Mouse (Mus musculus): Measurements from ENCODE around the gene Gins2.
A peak's percentile ranks its signal among the peaks of the same experiment; 100 is the strongest.

The Gins2 gene

GRCm38 (mm10) chr8:120563851-120564837 is 25.0 kb downstream of the Gins2 start:
- peak; percentile 83 for DNase-seq

GRCm38 (mm10) chr8:120563348-120563724 is 25.8 kb downstream of the Gins2 start:
- peak; percentile 61 for DNase-seq

GRCm38 (mm10) chr8:120562680-120563347 is 26.3 kb downstream of the Gins2 start:
- peak; percentile 47 for DNase-seq

GRCm38 (mm10) chr8:120561539-120562435 is 27.3 kb downstream of the Gins2 start:
- peak; percentile 67 for DNase-seq

- DNase-seq = no peak
These were observed 28.6 kb downstream of the Gins2 start for GRCm38 (mm10) chr8:120560535-120560934.

- no peak for DNase-seq
These were observed 29.4 kb downstream of the Gins2 start for GRCm38 (mm10) chr8:120559654-120560053.

- DNase-seq = no peak
These were observed 30.9 kb downstream of the Gins2 start for GRCm38 (mm10) chr8:120558162-120558561.

- peak; percentile 87 for DNase-seq
These were observed 31.7 kb downstream of the Gins2 start for GRCm38 (mm10) chr8:120557170-120557965.

GRCm38 (mm10) chr8:120556198-120556892 is 32.8 kb downstream of the Gins2 start:
- DNase-seq = no peak

GRCm38 (mm10) chr8:120554466-120555039 is 34.6 kb downstream of the Gins2 start:
- no peak for DNase-seq

GRCm38 (mm10) chr8:120553441-120554123 is 35.5 kb downstream of the Gins2 start:
- no peak for DNase-seq

- peak; percentile 72 for DNase-seq
These were observed 36.6 kb downstream of the Gins2 start for GRCm38 (mm10) chr8:120552509-120552908.

- DNase-seq = no peak
These were observed 37.5 kb downstream of the Gins2 start for GRCm38 (mm10) chr8:120551677-120551980.

- DNase-seq = peak; percentile 77
These were observed 38.0 kb downstream of the Gins2 start for GRCm38 (mm10) chr8:120550937-120551676.

GRCm38 (mm10) chr8:120550430-120550829 is 38.7 kb downstream of the Gins2 start:
- DNase-seq = no peak

GRCm38 (mm10) chr8:120549922-120550321 is 39.2 kb downstream of the Gins2 start:
- peak; percentile 64 for DNase-seq

GRCm38 (mm10) chr8:120549321-120549921 is 39.7 kb downstream of the Gins2 start:
- peak; percentile 75 for DNase-seq

- peak; percentile 82 for DNase-seq
These were observed 40.8 kb downstream of the Gins2 start for GRCm38 (mm10) chr8:120548313-120548761.

- DNase-seq = peak; percentile 72
These were observed 41.5 kb downstream of the Gins2 start for GRCm38 (mm10) chr8:120547562-120547961.
